Mouse (Mus musculus) testis, adult 2 months (tissue): ENCODE measurements around the gene Wdr25. TPM values are rescaled to one million over a fixed set of nuclear protein-coding genes. Genes with fewer than 3 reads are reported as not detected.

Experiments
- H3K27ac ChIP-seq: fragments of 200-500 bp; 2 replicates; pipeline ENCODE4 v1.5.1; 2012; ENCODE audit warnings: low read depth, low read length; ENCODE audit not compliant: control insufficient read depth, insufficient read depth
- H3K27me3 ChIP-seq: fragments of 200-500 bp; 2 replicates; pipeline ENCODE4 v1.6.1; 2012; ENCODE audit warnings: mild to moderate bottlenecking, low read length, moderate library complexity; ENCODE audit not compliant: control insufficient read depth, insufficient read depth
- H3K36me3 ChIP-seq: fragments of 200-500 bp; 2 replicates; pipeline ENCODE4 v1.6.1; 2012; ENCODE audit warnings: mild to moderate bottlenecking, low read length; ENCODE audit not compliant: control insufficient read depth, insufficient read depth
- H3K4me1 ChIP-seq: fragments of 200-500 bp; 2 replicates; pipeline ENCODE4 v1.6.1; 2012; ENCODE audit warnings: low read length; ENCODE audit not compliant: control insufficient read depth, insufficient read depth
- H3K4me3 ChIP-seq: fragments of 200-500 bp; 2 replicates; pipeline ENCODE4 v1.5.1; 2012; ENCODE audit warnings: low read depth, mild to moderate bottlenecking, low read length, moderate library complexity, mixed read lengths; ENCODE audit not compliant: control insufficient read depth
- CTCF ChIP-seq: fragments of 200-500 bp; IDR thresholded peaks from 2 replicates; pipeline ENCODE4 v1.5.1; 2012; ENCODE audit warnings: low read depth, mild to moderate bottlenecking, inconsistent platforms, low read length, moderate library complexity; ENCODE audit not compliant: control insufficient read depth, insufficient read depth, insufficient replicate concordance
- POLR2A ChIP-seq: fragments of 200-500 bp; IDR thresholded peaks from 2 replicates; pipeline ENCODE4 v1.6.1; 2012; ENCODE audit warnings: low read depth, mild to moderate bottlenecking, inconsistent platforms, low read length, moderate library complexity; ENCODE audit not compliant: control insufficient read depth
- polyA plus RNA-seq: library from polyadenylated mRNA; depleted of rRNA; stranded (reverse); fragments of >200 nt; gene quantifications from 2 replicates; pipeline ENCODE4 v1.2.3, GENCODE M21; 2012

Gene Wdr25
- polyA plus RNA-seq, 1 experiment: 15.0 TPM

DNA sequence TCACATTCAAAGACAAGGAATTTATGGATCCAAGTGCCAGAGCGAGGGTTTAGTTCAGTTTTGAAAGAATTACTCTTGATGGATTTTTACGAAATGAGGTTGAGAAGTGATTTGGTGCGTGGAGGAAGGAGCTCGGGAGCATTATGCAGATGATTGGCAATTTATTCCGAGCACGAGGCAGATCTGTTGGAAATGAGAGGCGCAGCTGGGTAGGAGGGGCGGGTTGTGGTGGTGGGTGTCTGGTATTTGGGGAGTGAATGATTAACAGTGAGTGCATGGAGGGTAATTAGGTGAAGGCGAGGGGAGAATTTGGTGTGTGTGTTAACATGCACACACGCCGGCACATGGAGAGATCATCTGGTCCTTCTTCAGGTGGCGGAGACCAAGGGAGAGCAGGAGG lies 13.0 kb downstream of the Wdr25 start:
- TF ChIP-seq CTCF (no peak), POLR2A (no peak)
- H3K4me3 ChIP-seq: no peak overlapping the region
- H3K4me1 ChIP-seq: no peaks in the 10 kb centered on the region
- H3K27me3 ChIP-seq: no peaks in the 10 kb centered on the region
- H3K36me3 ChIP-seq: no peaks in the 10 kb centered on the region
- no peak overlapping the region for H3K27ac ChIP-seq

DNA sequence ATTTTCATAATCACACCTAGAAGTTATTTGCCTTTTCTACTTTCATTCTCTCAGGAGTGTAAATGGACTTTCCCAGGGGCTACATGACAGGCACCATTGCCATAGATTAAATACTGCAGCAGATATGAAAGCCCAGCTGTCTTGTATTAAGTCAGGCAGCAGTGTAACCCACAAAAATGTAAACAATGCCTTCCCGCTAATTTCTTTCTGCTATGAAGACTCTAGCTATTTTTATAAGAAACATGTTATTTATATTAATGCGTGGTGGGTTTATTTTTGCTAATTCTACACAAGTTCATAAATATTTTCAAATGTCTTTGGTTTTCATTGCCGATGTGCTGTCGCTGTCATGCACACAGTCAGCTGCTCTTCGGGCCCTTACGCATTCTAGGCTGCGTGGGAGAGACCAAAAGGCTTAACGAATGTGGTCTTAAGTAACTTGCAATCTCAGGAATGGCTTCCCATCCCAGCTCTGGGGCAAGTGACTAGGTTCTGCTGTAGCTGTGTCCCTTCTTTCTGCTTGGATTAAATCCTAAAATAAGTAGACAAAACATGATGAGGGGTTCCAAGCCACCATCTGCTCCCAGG lies 16.5 kb downstream of the Wdr25 start:
- H3K27ac ChIP-seq: no peak overlapping the region
- no peak overlapping the region for H3K4me3 ChIP-seq
- no peaks in the 10 kb centered on the region for H3K4me1 ChIP-seq
- no peak for TF ChIP-seq POLR2A
- TF ChIP-seq CTCF: no peak
- no peaks in the 10 kb centered on the region for H3K27me3 ChIP-seq
- H3K36me3 ChIP-seq: no peaks in the 10 kb centered on the region

DNA sequence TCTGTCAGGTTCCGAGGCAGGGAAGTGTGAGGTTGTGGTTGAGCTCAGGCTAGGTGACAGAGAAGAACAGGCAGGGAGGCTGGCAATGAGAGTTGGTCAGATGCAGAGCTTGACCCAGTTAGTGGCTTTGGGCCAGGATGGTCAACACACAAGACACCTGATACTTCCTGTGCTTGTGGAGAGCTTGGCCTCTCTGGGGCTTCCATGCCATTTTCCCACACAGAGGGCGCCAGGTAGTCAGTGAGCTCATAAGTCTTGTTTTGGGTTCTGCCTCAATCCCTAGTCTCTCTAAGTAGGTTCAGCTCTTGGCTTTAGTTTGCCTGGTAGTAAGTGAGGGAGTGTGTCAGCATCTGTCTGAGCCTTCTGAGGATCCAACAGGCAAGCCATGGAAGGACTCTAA lies 19.0 kb downstream of the Wdr25 start:
- no peaks in the 10 kb centered on the region for H3K36me3 ChIP-seq
- H3K27ac ChIP-seq: no peak overlapping the region
- no peaks in the 10 kb centered on the region for H3K27me3 ChIP-seq
- H3K4me3 ChIP-seq: no peak overlapping the region
- H3K4me1 ChIP-seq: peaks cover 4% of the 10 kb centered on the region
- no peak for TF ChIP-seq POLR2A
- no peak for TF ChIP-seq CTCF

DNA sequence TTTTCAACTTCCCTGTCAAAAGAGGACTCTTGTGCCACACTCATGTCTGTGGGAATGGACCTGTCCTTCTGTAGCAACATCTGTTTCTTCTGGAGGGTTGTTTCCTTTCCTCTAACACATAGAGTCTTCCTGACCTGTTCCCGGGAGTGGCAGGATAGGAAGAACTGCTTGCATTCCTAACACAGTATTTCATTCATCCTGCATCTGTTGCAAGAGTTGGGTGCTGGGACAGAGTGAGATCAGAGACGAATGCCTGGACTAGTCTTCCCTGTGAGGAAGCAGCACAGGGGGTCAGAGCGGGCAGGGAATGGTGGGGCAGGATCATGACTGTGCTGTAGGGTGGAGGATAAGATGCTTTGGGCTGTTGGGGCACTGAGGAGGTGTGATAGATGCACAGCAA lies 20.8 kb downstream of the Wdr25 start:
- peaks cover 4% of the 10 kb centered on the region for H3K4me1 ChIP-seq
- TF ChIP-seq POLR2A (no peak), CTCF (no peak)
- no peaks in the 10 kb centered on the region for H3K27me3 ChIP-seq
- no peaks in the 10 kb centered on the region for H3K36me3 ChIP-seq
- no peak overlapping the region for H3K4me3 ChIP-seq
- H3K27ac ChIP-seq: no peak overlapping the region

DNA sequence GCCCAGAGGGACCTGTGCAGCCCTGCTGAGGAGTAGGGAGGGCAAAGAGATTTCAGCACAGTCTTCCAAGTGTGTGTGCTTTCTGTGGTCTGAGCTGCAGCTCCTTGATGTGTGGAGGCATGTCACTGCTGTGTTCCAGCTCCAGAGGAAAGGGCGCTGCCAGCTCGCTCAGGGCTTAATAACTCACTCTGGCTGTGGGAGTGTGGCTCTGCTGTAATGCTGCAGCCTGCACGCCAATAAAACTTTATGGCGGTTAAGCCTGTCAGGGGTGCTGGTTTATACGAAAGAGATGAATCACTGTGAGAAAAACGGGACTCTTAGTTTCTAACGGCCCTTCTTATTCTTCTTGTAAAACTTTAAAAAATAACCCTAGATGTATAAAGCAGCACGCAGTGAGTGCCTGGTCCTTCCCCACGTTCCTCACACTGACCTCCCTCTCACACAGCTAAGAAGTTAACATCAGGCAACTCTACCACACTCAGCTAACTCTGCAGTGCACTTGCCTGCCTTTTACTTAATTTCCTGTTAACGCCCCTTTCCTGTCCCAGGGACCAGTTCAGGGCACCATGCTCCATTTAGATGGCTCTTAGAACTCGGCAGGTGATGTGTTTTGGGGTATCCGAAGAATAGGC lies 21.4 kb downstream of the Wdr25 start:
- peaks cover 4% of the 10 kb centered on the region for H3K4me1 ChIP-seq
- no peak overlapping the region for H3K4me3 ChIP-seq
- no peak for TF ChIP-seq CTCF
- TF ChIP-seq POLR2A: no peak
- H3K36me3 ChIP-seq: no peaks in the 10 kb centered on the region
- H3K27ac ChIP-seq: no peak overlapping the region
- H3K27me3 ChIP-seq: no peaks in the 10 kb centered on the region

DNA sequence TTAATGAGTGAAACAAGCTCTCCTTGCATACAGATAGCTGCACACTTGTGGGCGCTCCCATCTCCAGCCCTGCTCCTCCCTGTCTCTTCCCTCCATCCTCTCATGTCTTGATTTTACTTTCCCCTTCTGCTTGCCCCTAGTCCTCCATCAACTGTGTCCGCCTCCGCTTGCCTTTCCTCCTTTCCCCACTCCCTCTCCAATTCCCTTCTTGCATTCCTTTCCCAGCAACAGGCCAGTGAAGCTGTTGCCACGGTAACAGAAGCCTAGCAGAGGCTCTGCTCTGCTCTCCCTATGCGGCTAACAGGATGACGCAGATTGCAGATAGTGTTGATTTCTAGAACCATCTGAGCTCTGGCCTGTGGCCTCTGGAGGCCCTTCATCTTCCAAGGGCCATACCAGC lies 22.5 kb downstream of the Wdr25 start:
- Histone ChIP-seq H3K27ac (no peak overlapping the region), H3K27me3 (no peaks in the 10 kb centered on the region), H3K4me3 (no peak overlapping the region), H3K36me3 (no peaks in the 10 kb centered on the region), H3K4me1 (peaks cover 4% of the 10 kb centered on the region)
- TF ChIP-seq POLR2A (no peak), CTCF (no peak)

DNA sequence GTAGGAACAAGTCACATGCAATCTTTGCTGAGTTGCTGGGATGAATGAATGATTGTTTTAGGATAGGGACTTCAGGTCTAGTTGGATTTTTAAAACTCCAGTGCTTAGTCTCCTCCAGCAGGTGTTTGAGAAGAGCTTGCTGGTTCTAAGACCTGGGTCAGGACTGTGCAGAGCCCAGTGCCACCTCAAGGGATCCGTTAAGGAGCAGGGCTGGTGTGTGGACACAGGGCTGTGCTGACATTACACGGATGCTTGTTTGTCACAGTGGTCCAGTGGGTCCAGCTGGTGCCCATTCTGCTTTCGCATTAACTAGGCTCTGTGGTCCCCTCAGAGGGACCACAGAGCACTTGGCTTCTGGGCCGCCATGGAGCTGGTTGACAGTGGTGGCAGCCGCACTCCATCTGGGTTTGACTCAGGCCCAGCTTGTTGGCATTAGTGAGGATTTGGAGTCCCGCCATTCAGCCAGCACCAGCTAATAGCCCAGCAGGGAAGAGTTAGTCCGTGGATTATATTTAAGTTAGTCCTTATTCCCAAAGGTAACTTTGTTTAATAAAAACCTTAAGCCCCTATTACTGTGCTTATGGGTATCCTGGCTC lies 23.1 kb downstream of the Wdr25 start:
- H3K27ac ChIP-seq: no peak overlapping the region

More for the DNA sequence above, 23.1 kb downstream of the Wdr25 start:
- H3K4me1 ChIP-seq: peaks cover 4% of the 10 kb centered on the region
- no peaks in the 10 kb centered on the region for H3K36me3 ChIP-seq
- TF ChIP-seq CTCF (no peak), POLR2A (no peak)
- H3K4me3 ChIP-seq: no peak overlapping the region
- no peaks in the 10 kb centered on the region for H3K27me3 ChIP-seq
